Mouse (Mus musculus) liver, embryonic 15.5 days (tissue): ENCODE data around the gene Nos2. TPM values are rescaled to one million over a fixed set of nuclear protein-coding genes. Genes with fewer than 3 reads are reported as not detected.

Experiments
- ATAC-seq: fragments of 200-750 bp; cut with Nextera tagmentation; 2 replicates; pipeline ENCODE4 v1.8.0; 2017; ENCODE audit warnings: moderate number of reproducible peaks, mild to moderate bottlenecking, moderate library complexity; ENCODE audit not compliant: insufficient read depth
- H3K27ac ChIP-seq: fragments of 300-500 bp; sonication (generic); replicated peaks from 2 replicates; pipeline ENCODE4 v1.5.1; 2015; ENCODE audit warnings: mild to moderate bottlenecking, inconsistent platforms
- H3K27me3 ChIP-seq: fragments of 300-500 bp; sonication (generic); 2 replicates; pipeline ENCODE4 v1.6.1; 2015; ENCODE audit warnings: mild to moderate bottlenecking, inconsistent platforms
- H3K36me3 ChIP-seq: fragments of 300-500 bp; sonication (generic); replicated peaks from 2 replicates; pipeline ENCODE4 v1.6.1; 2015; ENCODE audit warnings: moderate library complexity, mild to moderate bottlenecking, inconsistent platforms
- H3K4me1 ChIP-seq: fragments of 300-500 bp; sonication (generic); replicated peaks from 2 replicates; pipeline ENCODE4 v1.6.1; 2015; ENCODE audit warnings: inconsistent platforms
- H3K4me2 ChIP-seq: fragments of 300-500 bp; sonication (generic); 2 replicates; pipeline ENCODE4 v1.6.1; 2015; ENCODE audit warnings: moderate library complexity, mild to moderate bottlenecking, inconsistent platforms
- H3K4me3 ChIP-seq: fragments of 300-500 bp; sonication (generic); replicated peaks from 2 replicates; pipeline ENCODE4 v1.5.1; 2015; ENCODE audit warnings: mild to moderate bottlenecking, inconsistent platforms
- H3K9ac ChIP-seq: fragments of 300-500 bp; sonication (generic); 2 replicates; pipeline ENCODE4 v1.6.1; 2015; ENCODE audit warnings: moderate library complexity, mild to moderate bottlenecking, inconsistent platforms
- H3K9me3 ChIP-seq: fragments of 300-500 bp; sonication (generic); replicated peaks from 2 replicates; pipeline ENCODE4 v1.6.1; 2016; ENCODE audit warnings: inconsistent platforms
- WGBS: fragments of 180-500 bp; shearing (Covaris S2); methylation state at CpG from one replicate; pipeline ENCODE4 v1.1.7; 2015; ENCODE audit warnings: mixed read lengths; ENCODE audit not compliant: insufficient replicate concordance; 5-methylcytosine and 5-hydroxymethylcytosine counted together
- polyA plus RNA-seq: library from polyadenylated mRNA; unstranded; fragments of >200 nt; fragmentation: Nextera tagmentation; extraction: Ambion mirVana; gene quantifications from 2 replicates; pipeline ENCODE4 v1.2.1, GENCODE M21; 2015

The Nos2 gene
- polyA plus RNA-seq, 1 experiment from 2014 or later, result 0.03 TPM

DNA sequence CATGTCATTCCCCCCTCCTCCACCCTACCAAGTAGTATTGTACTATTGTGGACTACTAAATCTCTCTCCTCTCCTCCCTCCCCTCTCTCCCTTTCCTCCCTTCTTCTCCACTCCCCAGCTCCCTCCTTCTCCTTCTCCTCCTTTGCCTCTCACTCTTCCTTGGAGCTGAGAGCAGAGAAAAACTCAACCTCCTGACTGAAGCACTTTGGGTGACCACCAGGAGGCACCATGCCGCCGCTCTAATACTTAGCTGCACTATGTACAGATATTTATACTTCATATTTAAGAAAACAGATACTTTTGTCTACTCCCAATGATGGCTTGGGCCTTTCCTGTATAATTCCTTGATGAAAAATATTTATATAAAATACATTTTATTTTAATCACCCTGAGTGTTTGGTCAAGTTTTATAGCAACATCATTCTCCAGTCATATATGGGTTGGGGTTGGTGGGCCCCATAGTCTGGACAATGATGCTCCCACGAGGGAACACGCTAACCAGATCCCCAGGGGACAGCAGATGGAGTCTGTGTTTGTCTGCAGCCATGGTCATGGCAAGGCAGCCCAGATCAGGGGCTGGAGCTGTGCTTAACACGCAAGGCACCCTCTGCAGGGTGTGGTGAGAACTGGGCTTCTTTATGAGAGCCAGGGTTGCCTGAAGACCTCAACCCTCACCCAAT is 39.4 kb downstream of the Nos2 start:
- Histone ChIP-seq H3K27ac (no peak overlapping the region), H3K4me2 (no peak overlapping the region), H3K9me3 (no peaks in the 10 kb centered on the region), H3K27me3 (peaks cover 21% of the 10 kb centered on the region), H3K9ac (no peak overlapping the region), H3K4me1 (no peaks in the 10 kb centered on the region), H3K36me3 (peaks cover 26% of the 10 kb centered on the region), H3K4me3 (no peak overlapping the region)
- ATAC-seq, result no peak
- 49% methylated on average over 5 of the region's 5 CpGs for WGBS

DNA sequence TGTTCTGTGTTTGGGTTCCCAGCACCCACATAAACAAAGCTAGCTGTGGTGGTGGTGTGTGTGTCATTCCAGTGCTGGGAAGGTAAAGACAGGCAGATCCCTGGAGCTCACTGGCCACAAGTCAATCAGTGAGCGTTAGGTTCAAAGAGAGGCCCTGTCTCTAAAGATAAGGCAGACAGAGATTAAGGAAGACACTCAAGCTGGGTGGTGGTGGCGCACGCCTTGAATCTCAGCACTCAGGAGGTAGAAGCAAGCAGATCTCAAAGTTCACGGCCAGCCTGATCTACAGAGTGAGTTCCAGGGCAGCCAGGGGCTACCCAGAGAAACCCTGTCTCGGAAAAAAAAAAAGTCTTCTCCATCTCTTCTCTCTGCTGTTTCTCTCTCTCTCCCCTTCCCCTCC is 40.6 kb downstream of the Nos2 start:
- no peak overlapping the region for H3K4me2 ChIP-seq
- no peak overlapping the region for H3K27ac ChIP-seq
- H3K36me3 ChIP-seq, result peaks cover 36% of the 10 kb centered on the region
- no peaks in the 10 kb centered on the region for H3K9me3 ChIP-seq
- 22% methylated on average over 5 of the region's 5 CpGs for WGBS
- no peak overlapping the region for H3K9ac ChIP-seq
- ATAC-seq, result no peak
- peaks cover 16% of the 10 kb centered on the region for H3K27me3 ChIP-seq
- no peaks in the 10 kb centered on the region for H3K4me1 ChIP-seq
- no peak overlapping the region for H3K4me3 ChIP-seq

DNA sequence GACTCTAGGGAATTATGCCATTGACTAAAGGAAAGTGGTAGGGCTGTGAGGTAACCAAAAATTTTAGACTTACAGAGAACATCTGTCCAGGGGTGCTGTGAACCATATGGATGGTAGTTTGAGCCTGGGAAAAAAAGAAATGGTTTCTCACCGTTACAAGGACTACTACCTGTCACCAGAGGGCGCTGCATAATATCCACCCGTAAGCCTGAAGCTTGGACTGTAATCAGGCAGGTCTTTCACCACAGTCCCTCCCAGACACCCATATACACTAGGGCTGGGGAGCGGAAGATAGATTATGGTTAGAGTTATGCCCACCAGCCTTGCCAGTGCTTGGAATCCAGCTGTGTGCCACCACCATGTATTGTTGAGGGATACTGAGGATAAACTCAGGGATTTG is 46.8 kb downstream of the Nos2 start:
- H3K4me3 ChIP-seq, result no peak overlapping the region
- H3K9ac ChIP-seq, result no peak overlapping the region
- H3K36me3 ChIP-seq, result peaks cover 77% of the 10 kb centered on the region
- peaks cover 12% of the 10 kb centered on the region for H3K4me1 ChIP-seq
- no peak overlapping the region for H3K4me2 ChIP-seq
- no peak for ATAC-seq
- no peaks in the 10 kb centered on the region for H3K27me3 ChIP-seq
- H3K9me3 ChIP-seq, result no peaks in the 10 kb centered on the region
- H3K27ac ChIP-seq, result no peak overlapping the region
- WGBS, result 16% methylated on average over 4 of the region's 4 CpGs

DNA sequence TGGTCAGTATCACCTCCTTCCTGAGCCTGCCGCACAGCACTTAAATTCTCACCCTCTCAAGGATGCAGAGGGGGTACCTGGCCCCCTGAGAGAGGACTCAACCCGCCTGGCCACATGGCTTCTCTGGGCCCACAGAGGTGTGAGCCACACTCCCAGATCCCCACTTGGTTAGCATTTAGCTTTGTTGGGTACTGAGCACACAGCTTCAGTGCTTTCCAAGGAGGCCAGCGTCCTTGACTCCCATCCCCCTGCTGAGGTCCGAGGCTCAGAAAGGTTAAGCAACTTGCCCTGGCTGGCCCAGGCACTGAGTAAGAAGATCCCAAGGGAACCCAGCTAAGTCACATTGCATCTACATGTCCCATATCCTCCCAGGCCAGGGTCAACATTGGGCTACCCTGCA is 47.5 kb downstream of the Nos2 start:
- 62% methylated on average over 4 of the region's 4 CpGs for WGBS
- Histone ChIP-seq H3K27ac (no peak overlapping the region), H3K36me3 (peaks cover 77% of the 10 kb centered on the region), H3K27me3 (no peaks in the 10 kb centered on the region), H3K9ac (no peak overlapping the region), H3K9me3 (no peaks in the 10 kb centered on the region), H3K4me1 (peaks cover 19% of the 10 kb centered on the region), H3K4me3 (no peak overlapping the region), H3K4me2 (no peak overlapping the region)
- ATAC-seq, result no peak

DNA sequence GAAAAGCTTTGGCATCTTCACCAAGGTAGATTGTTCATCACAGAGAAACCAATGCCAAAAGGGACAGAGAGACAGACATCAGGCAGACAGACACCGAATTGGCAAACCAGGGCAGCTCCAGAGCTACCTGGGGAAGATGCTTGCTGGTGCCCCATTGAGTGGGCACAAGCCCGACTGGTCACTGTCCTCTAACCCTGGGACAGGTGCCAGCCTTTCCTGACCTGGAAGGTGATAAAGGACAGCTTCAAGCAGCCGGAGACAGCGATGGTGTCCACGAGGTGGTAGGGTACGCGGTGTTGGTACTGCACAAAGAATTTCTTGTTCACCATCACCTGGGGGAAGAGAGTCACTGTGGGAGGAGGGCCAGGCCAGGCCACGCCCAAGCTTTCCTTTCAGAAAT is 50.5 kb downstream of the Nos2 start:
- Histone ChIP-seq H3K36me3 (peaks cover 69% of the 10 kb centered on the region), H3K27me3 (no peaks in the 10 kb centered on the region), H3K4me2 (no peak overlapping the region), H3K9me3 (no peaks in the 10 kb centered on the region), H3K9ac (no peak overlapping the region), H3K4me1 (peaks cover 30% of the 10 kb centered on the region), H3K4me3 (no peak overlapping the region), H3K27ac (no peak overlapping the region)
- ATAC-seq, result no peak
- WGBS, result 72% methylated on average over 8 of the region's 8 CpGs

DNA sequence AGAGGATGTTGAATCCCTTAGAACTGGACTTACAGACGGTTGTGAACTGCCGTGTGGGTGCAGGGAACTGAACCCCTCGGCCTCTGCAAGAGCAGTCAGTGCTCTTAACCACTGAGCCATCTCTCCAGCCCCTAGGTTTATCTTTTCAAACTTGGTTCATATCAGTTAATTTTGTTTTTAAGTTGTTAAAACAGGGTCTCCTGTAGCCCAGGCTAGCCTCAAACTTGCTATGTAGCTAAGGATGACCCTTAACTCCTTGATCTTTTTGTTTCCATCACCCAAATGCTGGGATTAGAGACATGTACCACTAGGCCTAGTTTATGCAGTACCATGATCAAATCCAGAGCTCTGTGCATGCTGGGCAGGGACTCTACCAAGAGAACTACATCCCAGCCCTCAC is 51.2 kb downstream of the Nos2 start:
- no peak overlapping the region for H3K27ac ChIP-seq
- no peaks in the 10 kb centered on the region for H3K9me3 ChIP-seq
- 86% methylated on average over 3 of the region's 3 CpGs for WGBS
- H3K4me1 ChIP-seq, result peaks cover 33% of the 10 kb centered on the region
- H3K9ac ChIP-seq, result no peak overlapping the region
- ATAC-seq, result no peak
- peaks cover 68% of the 10 kb centered on the region for H3K36me3 ChIP-seq
- H3K4me2 ChIP-seq, result no peak overlapping the region
- no peak overlapping the region for H3K4me3 ChIP-seq
- H3K27me3 ChIP-seq, result no peaks in the 10 kb centered on the region

DNA sequence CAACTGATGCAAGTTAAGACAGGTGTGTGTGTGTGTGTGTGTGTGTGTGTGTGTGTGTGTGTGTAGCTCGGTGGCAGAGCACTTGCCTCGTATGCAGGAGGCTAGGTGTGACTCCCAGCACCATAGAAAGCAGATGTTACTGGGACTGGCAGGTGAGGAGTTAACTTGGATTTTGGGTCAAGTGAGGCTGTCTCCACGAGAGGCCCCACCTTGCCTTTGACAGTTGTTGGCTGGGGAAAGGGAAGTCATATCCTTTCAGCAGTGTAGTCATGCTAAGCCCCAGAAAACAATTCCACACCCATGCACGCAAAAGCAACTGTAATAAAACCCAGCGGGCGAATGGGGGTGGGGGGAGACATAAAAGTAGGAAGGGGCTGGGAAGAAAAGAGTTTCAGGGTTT is 51.7 kb downstream of the Nos2 start:
- H3K27me3 ChIP-seq, result no peaks in the 10 kb centered on the region
- H3K4me1 ChIP-seq, result peaks cover 33% of the 10 kb centered on the region
- no peak overlapping the region for H3K27ac ChIP-seq
- no peaks in the 10 kb centered on the region for H3K9me3 ChIP-seq
- peaks cover 71% of the 10 kb centered on the region for H3K36me3 ChIP-seq
- no peak overlapping the region for H3K4me3 ChIP-seq
- 54% methylated on average over 6 of the region's 6 CpGs for WGBS
- H3K4me2 ChIP-seq, result no peak overlapping the region
- no peak overlapping the region for H3K9ac ChIP-seq
- ATAC-seq, result no peak

DNA sequence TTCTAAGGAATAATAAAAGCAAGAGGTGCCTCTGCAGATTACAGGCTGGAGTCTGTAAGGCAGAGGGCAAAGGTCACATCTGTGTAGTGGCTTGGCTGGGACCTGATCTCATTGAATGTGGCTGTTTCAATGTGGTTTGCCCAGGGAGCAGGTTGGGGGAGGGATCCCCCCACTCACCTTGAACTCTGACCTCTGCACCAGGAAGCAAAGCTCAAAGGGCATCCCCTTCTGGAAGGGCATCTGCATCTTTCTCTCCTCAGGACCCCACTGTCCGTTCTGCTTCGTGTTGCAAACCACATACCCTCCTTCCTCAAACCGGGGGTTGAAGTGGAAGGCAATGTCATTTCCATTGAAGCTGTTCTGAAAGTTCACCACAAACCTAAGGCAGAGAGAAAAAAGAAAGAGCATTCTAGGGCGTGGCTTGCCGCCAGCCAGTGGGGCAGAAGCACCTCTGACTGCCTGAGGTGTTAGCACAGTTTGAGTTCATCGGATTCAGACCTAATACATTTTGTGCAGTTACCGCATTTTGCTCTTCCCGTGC is 52.3 kb downstream of the Nos2 start:
- Histone ChIP-seq H3K27me3 (no peaks in the 10 kb centered on the region), H3K4me2 (peak overlapping the region; percentile 10; the same call in 1 of the 2 replicates), H3K9ac (no peak overlapping the region), H3K36me3 (peaks cover 73% of the 10 kb centered on the region), H3K9me3 (no peaks in the 10 kb centered on the region), H3K4me1 (peaks cover 34% of the 10 kb centered on the region), H3K27ac (no peak overlapping the region), H3K4me3 (no peak overlapping the region)
- 49% methylated on average over 8 of the region's 8 CpGs for WGBS
- no peak for ATAC-seq

DNA sequence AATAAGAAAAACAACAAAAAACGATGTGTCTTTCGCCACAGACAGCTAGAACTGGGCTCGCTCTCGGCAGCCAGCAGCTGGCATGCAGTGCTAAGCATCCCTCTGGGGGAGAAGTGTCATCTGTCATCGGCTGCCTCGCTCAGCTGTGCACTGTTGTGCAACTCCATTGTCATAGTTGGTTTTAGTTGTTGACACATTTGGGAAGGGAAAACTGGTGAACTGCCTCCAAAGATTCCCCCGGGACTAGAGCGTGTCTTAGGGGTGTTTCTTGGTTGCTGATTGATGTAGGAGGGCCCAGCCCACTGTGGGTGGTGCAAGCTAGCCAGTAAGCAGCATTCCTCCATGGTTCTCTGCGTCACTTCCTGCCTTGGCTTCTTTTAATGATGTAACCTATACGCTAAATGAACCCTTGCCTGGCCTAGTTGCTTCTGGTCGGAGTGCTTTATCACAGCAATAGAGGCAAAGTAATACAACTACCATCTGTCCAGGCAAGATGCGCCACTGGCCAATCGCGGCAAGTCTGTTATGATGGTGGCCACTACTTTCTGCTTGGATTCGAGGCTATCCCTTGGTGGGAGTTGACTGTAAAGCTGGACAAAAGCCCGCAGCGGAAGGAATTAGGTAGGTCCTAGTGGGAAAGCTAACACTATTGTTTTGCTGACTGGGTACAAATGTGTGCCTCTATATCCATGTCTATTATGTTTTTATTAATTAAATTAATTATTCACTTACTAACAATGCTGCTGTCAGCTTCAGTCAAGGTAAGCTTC is 53.0 kb downstream of the Nos2 start:
- H3K4me1 ChIP-seq, result peaks cover 35% of the 10 kb centered on the region
- WGBS, result 67% methylated on average over 17 of the region's 17 CpGs
- no peak overlapping the region for H3K27ac ChIP-seq
- no peaks in the 10 kb centered on the region for H3K9me3 ChIP-seq
- 0 out of 2 replicates have a peak overlapping the region, but pooled peaks have one; percentile 10 for H3K4me2 ChIP-seq
- no peak for ATAC-seq
- H3K4me3 ChIP-seq, result no peak overlapping the region
- peaks cover 74% of the 10 kb centered on the region for H3K36me3 ChIP-seq
- no peak overlapping the region for H3K9ac ChIP-seq
- H3K27me3 ChIP-seq, result no peaks in the 10 kb centered on the region

DNA sequence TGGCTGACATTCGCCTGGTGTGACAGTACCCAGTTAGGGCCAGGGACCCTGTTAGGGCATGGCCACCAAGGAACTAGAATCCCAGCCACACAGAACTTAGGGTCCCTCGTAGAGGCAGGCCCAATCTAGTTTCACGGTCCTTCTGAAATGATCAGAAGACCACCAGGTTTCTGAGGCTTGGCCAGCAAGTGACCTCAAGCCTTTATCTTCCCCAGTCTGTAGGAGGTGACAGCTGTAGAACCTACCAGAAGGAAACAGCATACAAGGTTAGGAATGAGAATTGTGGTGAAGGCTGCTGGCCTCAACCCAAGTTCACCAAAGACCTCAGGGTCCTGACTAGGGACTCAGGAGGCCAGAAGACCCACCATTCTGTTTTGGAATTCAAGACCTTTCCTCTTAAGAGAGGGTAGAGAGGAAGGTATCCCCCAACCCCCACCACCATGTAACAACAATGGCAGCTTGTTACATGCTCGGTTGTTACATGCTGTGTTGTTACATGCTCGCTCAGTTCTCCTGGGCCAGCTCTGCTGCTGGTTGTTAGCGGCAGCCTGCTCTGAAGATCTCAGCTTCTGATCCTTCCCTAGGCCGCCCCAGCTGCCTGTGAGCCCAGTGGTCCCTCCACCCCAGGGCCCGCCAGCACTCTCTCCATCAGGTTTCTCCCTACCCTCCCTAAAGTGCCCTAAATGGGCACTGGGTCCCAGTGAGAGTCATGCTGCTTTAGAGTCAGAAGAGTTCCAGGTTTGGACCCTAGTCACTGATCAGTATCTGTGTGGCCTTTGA is 56.3 kb downstream of the Nos2 start:
- no peak for ATAC-seq
- no peak overlapping the region for H3K27ac ChIP-seq
- 72% methylated on average over 8 of the region's 8 CpGs for WGBS
- H3K4me3 ChIP-seq, result no peak overlapping the region
- H3K4me1 ChIP-seq, result peaks cover 58% of the 10 kb centered on the region
- no peak overlapping the region for H3K9ac ChIP-seq
- no peak overlapping the region for H3K4me2 ChIP-seq
- no peaks in the 10 kb centered on the region for H3K9me3 ChIP-seq
- H3K36me3 ChIP-seq, result peaks cover 44% of the 10 kb centered on the region
- H3K27me3 ChIP-seq, result no peaks in the 10 kb centered on the region
